Comparison of ENCODE assay signal across 11 mouse cellular contexts in genomic region chr19:56343869-56344563, GRCm38 (mm10). TPM values are rescaled to one million over a fixed set of nuclear protein-coding genes. Genes with fewer than 3 reads are reported as not detected.
DNase-seq lines count a peak whose midpoint lies in the region; ATAC-seq and TF ChIP-seq lines count a peak whose summit lies in the region.
"Had no signal": no experiment of that assay in that cellular context is flagged by ENCODE, and none has a peak within 500 bp of the region (broad histone marks: within the 10 kb centered on the region; RNA-seq: fewer than 3 reads in every experiment).

No protein-coding gene starts in this region.

- H3K36me3 ChIP-seq in hindbrain, embryonic 15.5 days, result no peaks in the 10 kb centered on the region

- peak overlapping the region; percentile 33 for H3K4me2 ChIP-seq in hindbrain, embryonic 15.5 days

- H3K9me3 ChIP-seq in hindbrain, embryonic 15.5 days, result no peaks in the 10 kb centered on the region

- peak overlapping the region; percentile 7 for H3K4me3 ChIP-seq in left cerebral cortex, adult 2 months
- no peak overlapping the region for H3K4me3 ChIP-seq in hindbrain, embryonic 15.5 days
- H3K4me3 ChIP-seq in lung, adult 2 months (replicated peaks; ENCODE audit: extremely low read depth, low read depth, low read length), result no peak overlapping the region

- DNase-seq in left cerebral cortex, adult 2 months (ENCODE audit: extremely low spot score in 1 of 2, low spot score in 2 of 2), result no peak
- no peak for DNase-seq in left cerebral cortex, postnatal 14 days (ENCODE audit: low spot score in 2 of 2)
- peak; percentile 79 for DNase-seq in embryo, embryonic 10.5 days (ENCODE audit: low spot score)
- peak; percentile 76 for DNase-seq in retina, embryonic 14.5 days (ENCODE audit: low spot score)
- DNase-seq in right cerebral cortex, postnatal 36 days (ENCODE audit: low spot score in 2 of 2), result no peak
- DNase-seq in lung, adult 2 months, result no peak
- DNase-seq in heart, adult 9 months (ENCODE audit: low spot score in 2 of 2), result no peak
- DNase-seq: heart, adult 11 months; lung, adult 18-20 months had no signal

- no peak for ATAC-seq in hindbrain, embryonic 15.5 days (ENCODE audit: low FRiP score, low read depth)

- WGBS in hindbrain, embryonic 15.5 days, result 20% methylated on average over 26 of the region's 26 CpGs
- WGBS in lung, adult 2 months, result 73% methylated on average over 26 of the region's 26 CpGs

- peaks cover 22% of the 10 kb centered on the region for H3K4me1 ChIP-seq in hindbrain, embryonic 15.5 days (replicated peaks)
- no peaks in the 10 kb centered on the region for H3K4me1 ChIP-seq in lung, adult 2 months (ENCODE audit: control insufficient read depth, insufficient read depth, low read length)

- no peak for TF ChIP-seq CTCF in left cerebral cortex, adult 2 months (IDR thresholded peaks at IDR 0.05)
- no peak for TF ChIP-seq CTCF in lung, adult 2 months (IDR thresholded peaks at IDR 0.05; ENCODE audit: insufficient read depth, low read length)

- H3K27me3 ChIP-seq in hindbrain, embryonic 15.5 days, result no peaks in the 10 kb centered on the region

- H3K9ac ChIP-seq in hindbrain, embryonic 15.5 days, result no peak overlapping the region

- intact Hi-C loops in left cerebral cortex, adult 2 months (cut with DNase I), result loop anchor here (2.0 kb wide), 1 partner anchor 49 kb away; no protein-coding TSS in a partner anchor
- intact Hi-C loops in left cerebral cortex, postnatal 14 days (cut with DNase I), result no loop called here

- TF ChIP-seq POLR2A in lung, adult 2 months (IDR thresholded peaks at IDR 0.05; ENCODE audit: borderline replicate concordance, extremely low read depth, low read depth, low read length), result no peak

- H3K27ac ChIP-seq in left cerebral cortex, adult 2 months, result peak overlapping the region; percentile 66
- 0 out of 2 replicates have a peak overlapping the region, but pooled peaks have one; percentile 3 for H3K27ac ChIP-seq in hindbrain, embryonic 15.5 days (replicated peaks)
- H3K27ac ChIP-seq: kidney, postnatal 0 days had no signal

RNA-seq across cellular contexts. Expression of gene Nrap, which starts 45.8 kb away (rescaled TPM):
- under 1 TPM; 0.63 to 0.87 TPM for total RNA-seq in left cerebral cortex, adult 2 months (2021)
- under 1 TPM; 0.47 to 0.48 TPM for total RNA-seq in left cerebral cortex, postnatal 14 days (2021)
- polyA plus RNA-seq in hindbrain, embryonic 15.5 days (2015; fragmentation: Nextera tagmentation; extraction: Ambion mirVana), result 0.25 and 0.38 TPM in 2 replicates
- polyA plus RNA-seq in lung, adult 2 months (2012; rRNA removed), result 1.3 and 9.4 TPM in 2 replicates

RNA-seq across cellular contexts. Expression of gene Casp7, which starts 52.9 kb away (rescaled TPM):
- total RNA-seq in left cerebral cortex, adult 2 months (2021), result 1 to 10 TPM; 3.9 to 4.1 TPM
- total RNA-seq in left cerebral cortex, postnatal 14 days (2021), result 1 to 10 TPM; 6.6 to 6.8 TPM
- 21.5 and 22.0 TPM in 2 replicates for polyA plus RNA-seq in hindbrain, embryonic 15.5 days (2015; fragmentation: Nextera tagmentation; extraction: Ambion mirVana)
- polyA plus RNA-seq in lung, adult 2 months (2012; rRNA removed), result 14.2 and 17.3 TPM in 2 replicates

RNA-seq across cellular contexts. Expression of gene Habp2, which starts 57.1 kb away (rescaled TPM):
- total RNA-seq in left cerebral cortex, adult 2 months (2021), result not detected
- total RNA-seq in left cerebral cortex, postnatal 14 days (2021), result not detected
- 0.16 TPM in 1 of 2 replicates, not detected in the other for polyA plus RNA-seq in hindbrain, embryonic 15.5 days (2015; fragmentation: Nextera tagmentation; extraction: Ambion mirVana)
- polyA plus RNA-seq in lung, adult 2 months (2012; rRNA removed), result not detected in 2 replicates

Comparison
In these comparisons a context has a peak if more than half of its experiments do, and no peak if none do; other contexts are left out.
1. DNase-seq: peak in embryo, embryonic 10.5 days (single experiment) and retina, embryonic 14.5 days (single experiment); none in left cerebral cortex, adult 2 months (0 of 2), left cerebral cortex, postnatal 14 days (0 of 2), right cerebral cortex, postnatal 36 days (0 of 2), lung, adult 2 months (single experiment) and heart, adult 9 months (0 of 2).